ENCODE assay signal across 10 mouse cellular contexts in genomic region chr16:13205855-13206254, GRCm38 (mm10). TPM values are rescaled to one million over a fixed set of nuclear protein-coding genes. Genes with fewer than 3 reads are reported as not detected.
DNase-seq lines count a peak whose midpoint lies in the region; ATAC-seq and TF ChIP-seq lines count a peak whose summit lies in the region.
"Had no signal": no experiment of that assay in that cellular context is flagged by ENCODE, and none has a peak within 500 bp of the region (broad histone marks: within the 10 kb centered on the region; RNA-seq: fewer than 3 reads in every experiment).

No protein-coding gene starts in this region.

- peak; percentile 72 for DNase-seq in 3T3-L1 (ENCODE audit: low read depth, low spot score)
- DNase-seq in adrenal gland, adult 8-10 months = peak; percentile 50
- DNase-seq in heart, postnatal 0 days (ENCODE audit: low spot score) = peak; percentile 30
- peak; percentile 100 for DNase-seq in liver, adult 2 months (ENCODE audit: extremely low read depth, low read depth, low spot score)
- DNase-seq in layer of hippocampus, postnatal 25 days (ENCODE audit: extremely low spot score in 1 of 2, low spot score in 1 of 2) = no peak
- DNase-seq in right cerebral cortex, postnatal 25 days = no peak
- no peak for DNase-seq in urinary bladder, adult 18-20 months (ENCODE audit: low spot score in 2 of 2)
- DNase-seq in layer of hippocampus, adult 18-20 months (ENCODE audit: low spot score in 2 of 2) = no peak
- DNase-seq: forebrain, postnatal 0 days had no signal

- 58% methylated on average over 5 of the region's 5 CpGs for WGBS in heart, postnatal 0 days
- WGBS in liver, adult 2 months = 18% methylated on average over 5 of the region's 5 CpGs

- no peak for TF ChIP-seq CTCF in heart, postnatal 0 days (IDR thresholded peaks at IDR 0.05; ENCODE audit: low read depth)
- TF ChIP-seq CTCF in liver, adult 2 months (IDR thresholded peaks at IDR 0.05; ENCODE audit: low read depth, low read length) = no peak

- no peak overlapping the region for H3K9ac ChIP-seq in heart, postnatal 0 days (replicated peaks; ENCODE audit: low read depth, low read length)
- peak overlapping the region; percentile 17; the same call in 1 of the 2 replicates for H3K9ac ChIP-seq in liver, adult 2 months (ENCODE audit: low read depth, low read length)
- H3K9ac ChIP-seq: forebrain, postnatal 0 days; midbrain, embryonic 15.5 days had no signal

- TF ChIP-seq EP300 in heart, postnatal 0 days (IDR thresholded peaks at IDR 0.05; ENCODE audit: low read depth) = no peak

- no peaks in the 10 kb centered on the region for H3K36me3 ChIP-seq in heart, postnatal 0 days (replicated peaks; ENCODE audit: control insufficient read depth, insufficient read depth, low read length)
- no peaks in the 10 kb centered on the region for H3K36me3 ChIP-seq in liver, adult 2 months (ENCODE audit: control insufficient read depth, insufficient read depth, low read length)
- H3K36me3 ChIP-seq: midbrain, embryonic 15.5 days had no signal

- no peaks in the 10 kb centered on the region for H3K9me3 ChIP-seq in heart, postnatal 0 days (replicated peaks; ENCODE audit: control insufficient read depth, low read length)
- H3K9me3 ChIP-seq: midbrain, embryonic 15.5 days had no signal

- no peak overlapping the region for H3K4me3 ChIP-seq in heart, postnatal 0 days (ENCODE audit: low read depth, low read length)
- H3K4me3 ChIP-seq in liver, adult 2 months (ENCODE audit: insufficient read depth, low read depth, low read length) = no peak overlapping the region
- H3K4me3 ChIP-seq: midbrain, embryonic 15.5 days had no signal

- no peaks in the 10 kb centered on the region for H3K79me2 ChIP-seq in liver, adult 2 months (ENCODE audit: control insufficient read depth, insufficient read depth, low read length)

- TF ChIP-seq POLR2A in liver, adult 2 months (IDR thresholded peaks at IDR 0.05; ENCODE audit: extremely low read depth, insufficient read depth, low read length) = no peak

- H3K27me3 ChIP-seq in heart, postnatal 0 days (ENCODE audit: control insufficient read depth, insufficient read depth, low read length) = no peaks in the 10 kb centered on the region
- H3K27me3 ChIP-seq in liver, adult 2 months (ENCODE audit: control insufficient read depth, insufficient read depth, low read length) = no peaks in the 10 kb centered on the region
- H3K27me3 ChIP-seq: midbrain, embryonic 15.5 days had no signal

- 0 out of 2 replicates have a peak, but pooled peaks cover 4% of the 10 kb centered on the region for H3K4me1 ChIP-seq in heart, postnatal 0 days (ENCODE audit: control insufficient read depth, insufficient read depth)
- H3K4me1 ChIP-seq in liver, adult 2 months (ENCODE audit: control insufficient read depth, insufficient read depth, low read length) = peaks cover 17% of the 10 kb centered on the region
- H3K4me1 ChIP-seq: midbrain, embryonic 15.5 days had no signal

- ATAC-seq in heart, postnatal 0 days (ENCODE audit: insufficient read depth, low read depth) = peak; percentile 44; the same call in 1 of the 2 replicates
- ATAC-seq: forebrain, postnatal 0 days; midbrain, embryonic 15.5 days had no signal

- no peak overlapping the region for H3K4me2 ChIP-seq in heart, postnatal 0 days (ENCODE audit: low read depth, low read length)
- H3K4me2 ChIP-seq: midbrain, embryonic 15.5 days had no signal

- no peak overlapping the region for H3K27ac ChIP-seq in heart, postnatal 0 days (ENCODE audit: low read depth)
- peak overlapping the region; percentile 95 for H3K27ac ChIP-seq in liver, adult 2 months (replicated peaks; ENCODE audit: insufficient read depth, low read depth, low read length)
- H3K27ac ChIP-seq: midbrain, embryonic 15.5 days had no signal

RNA-seq across cellular contexts. Expression of gene Mrtfb, which starts 50.4 kb away (rescaled TPM):
- 10 to 100 TPM; 34.6 to 58.6 (median 46.5) TPM for total RNA-seq in adrenal gland, adult 8-10 months (2022)
- 11.9 and 17.2 TPM in 2 replicates for total RNA-seq in heart, postnatal 0 days (2014; rRNA removed; ENCODE audit: low replicate concordance)
- 11.7 and 12.6 TPM in 2 replicates for polyA plus RNA-seq in heart, postnatal 0 days (2015; fragmentation: Nextera tagmentation; extraction: Ambion mirVana)
- total RNA-seq in liver, adult 2 months (2014; rRNA removed) = 9.2 and 9.4 TPM in 2 replicates
- 3.2 and 4.2 TPM in 2 replicates for polyA plus RNA-seq in liver, adult 2 months (2012; rRNA removed)
- 100 to 1,000 TPM; 149 to 161 TPM for total RNA-seq in layer of hippocampus, postnatal 25 days (2021)
- 100 to 1,000 TPM; 170 to 173 TPM for total RNA-seq in layer of hippocampus, adult 18-20 months (2021)

Comparison
In these comparisons a context has a peak if more than half of its experiments do, and no peak if none do; other contexts are left out.
1. DNase-seq: peak in 3T3-L1 (single experiment), adrenal gland, adult 8-10 months (single experiment), heart, postnatal 0 days (single experiment) and liver, adult 2 months (single experiment); none in layer of hippocampus, postnatal 25 days (0 of 2), right cerebral cortex, postnatal 25 days (single experiment), urinary bladder, adult 18-20 months (0 of 2) and layer of hippocampus, adult 18-20 months (0 of 2).